Mouse (Mus musculus) midbrain, embryonic 11.5 days (tissue): ENCODE results near the gene Gm15262. TPM values are rescaled to one million over a fixed set of nuclear protein-coding genes. Genes with fewer than 3 reads are reported as not detected.
A peak's percentile ranks its signal among the peaks of the same experiment; 100 is the strongest.
"Not testable (repeated sequence)": the region's sequence is repeated elsewhere in the genome, so short reads cannot be mapped to it uniquely, and the experiment has no call there.

Source experiments
- ATAC-seq: fragments of 200-750 bp; cut with Nextera tagmentation; 2 replicates; pipeline ENCODE4 v1.8.0; 2017; ENCODE audit warnings: moderate TSS enrichment, moderate library complexity; ENCODE audit not compliant: low FRiP score
- DNase-seq: peaks from one replicate; pipeline ENCODE4 v3.0.0; 2015; ENCODE audit warnings: low spot score; ENCODE audit errors: missing footprints
- H3K27ac ChIP-seq: fragments of 300-500 bp; sonication (generic); 2 replicates; pipeline ENCODE4 v1.5.1; 2014; ENCODE audit warnings: low read depth, low read length
- H3K27me3 ChIP-seq: fragments of 300-500 bp; sonication (generic); 2 replicates; pipeline ENCODE4 v1.6.1; 2014; ENCODE audit warnings: mild to moderate bottlenecking, low read length, moderate library complexity, mixed read lengths; ENCODE audit not compliant: control insufficient read depth, insufficient read depth
- H3K36me3 ChIP-seq: fragments of 300-500 bp; sonication (generic); 2 replicates; pipeline ENCODE4 v1.6.1; 2014; ENCODE audit warnings: mild to moderate bottlenecking, low read length, moderate library complexity, mixed read lengths; ENCODE audit not compliant: control insufficient read depth, insufficient read depth
- H3K4me1 ChIP-seq: fragments of 300-500 bp; sonication (generic); 2 replicates; pipeline ENCODE4 v1.6.1; 2014; ENCODE audit warnings: low read length; ENCODE audit not compliant: control insufficient read depth, insufficient read depth
- H3K4me2 ChIP-seq: fragments of 300-500 bp; sonication (generic); 2 replicates; pipeline ENCODE4 v1.6.1; 2014; ENCODE audit warnings: mild to moderate bottlenecking, moderate library complexity
- H3K4me3 ChIP-seq: fragments of 300-500 bp; sonication (generic); 2 replicates; pipeline ENCODE4 v1.5.1; 2014; ENCODE audit warnings: low read depth, low read length
- H3K9ac ChIP-seq: fragments of 300-500 bp; sonication (generic); 2 replicates; pipeline ENCODE4 v1.6.1; 2014; ENCODE audit warnings: low read length
- H3K9me3 ChIP-seq: fragments of 300-500 bp; sonication (generic); 2 replicates; pipeline ENCODE4 v1.6.1; 2016; ENCODE audit warnings: low read length; ENCODE audit not compliant: control insufficient read depth
- WGBS: fragments of 180-500 bp; shearing (Covaris S2); extraction: QIAGEN DNeasy Blood & Tissue Kit; methylation state at CpG from one replicate; pipeline ENCODE4 v1.1.7; 2014; 5-methylcytosine and 5-hydroxymethylcytosine counted together
- polyA plus RNA-seq: library from polyadenylated mRNA; unstranded; fragments of >200 nt; fragmentation: Nextera tagmentation; extraction: Ambion mirVana; gene quantifications from 2 replicates; pipeline ENCODE4 v1.2.1, GENCODE M21; 2014

The Gm15262 gene
- polyA plus RNA-seq = not detected in 2 replicates

DNA sequence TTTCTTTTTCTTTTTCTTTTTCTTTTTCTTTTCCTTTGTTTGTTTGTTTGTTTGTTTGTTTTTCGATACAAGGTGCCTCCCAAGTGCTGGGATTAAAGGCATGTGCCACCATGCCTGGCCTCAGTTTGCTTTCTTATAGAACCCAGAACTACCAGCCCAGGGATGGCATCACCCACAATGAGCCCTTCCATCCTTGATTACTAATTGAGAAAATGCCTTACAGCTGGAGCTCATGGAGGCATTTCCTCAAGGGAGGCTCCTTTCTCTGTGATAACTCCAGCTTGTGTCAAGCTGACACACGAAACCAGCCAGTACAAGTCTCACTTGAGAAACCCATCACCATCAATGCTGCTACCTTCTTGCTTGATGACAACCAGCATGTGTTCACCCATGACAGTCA is at the start of gene Gm15262:
Gene Gm15262, plus strand, starts transcription at position 301 of the 400 bp plus-strand sequence.
- not testable (repeated sequence) for H3K27ac ChIP-seq, H3K4me1 ChIP-seq, H3K4me2 ChIP-seq, H3K9me3 ChIP-seq, H3K9ac ChIP-seq, ATAC-seq, H3K27me3 ChIP-seq, H3K36me3 ChIP-seq, H3K4me3 ChIP-seq, DNase-seq
- 78% methylated on average over 2 of the region's 2 CpGs for WGBS

DNA sequence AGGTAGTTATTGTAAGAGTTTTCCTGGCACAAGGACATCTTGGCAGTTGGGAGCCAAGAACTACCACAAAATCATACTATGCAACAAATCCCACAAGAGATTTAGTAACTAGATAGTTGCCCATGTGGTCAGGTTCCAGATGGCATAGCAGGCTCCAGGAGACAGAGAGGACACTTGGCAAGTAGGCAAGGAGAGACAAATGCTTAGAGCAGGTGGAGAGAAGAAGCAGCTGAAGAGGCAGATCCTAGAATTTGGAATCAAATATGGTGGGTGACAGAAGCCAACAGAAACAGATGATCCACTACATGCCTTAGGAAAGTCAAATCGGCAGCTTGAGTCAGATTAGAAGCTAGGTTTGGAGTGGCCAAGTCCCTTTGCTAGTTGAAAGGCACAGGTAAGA is 20.9 kb downstream of the Gm15262 start:
- Histone ChIP-seq H3K27ac (no peak overlapping the region), H3K36me3 (no peaks in the 10 kb centered on the region), H3K27me3 (peaks cover 4% of the 10 kb centered on the region; the same call in 1 of the 2 replicates), H3K4me3 (no peak overlapping the region), H3K4me1 (no peaks in the 10 kb centered on the region), H3K9me3 (no peaks in the 10 kb centered on the region), H3K9ac (no peak overlapping the region), H3K4me2 (no peak overlapping the region)
- ATAC-seq = no peak
- 91% methylated on average over 1 of the region's 1 CpGs for WGBS
- DNase-seq = no peak

DNA sequence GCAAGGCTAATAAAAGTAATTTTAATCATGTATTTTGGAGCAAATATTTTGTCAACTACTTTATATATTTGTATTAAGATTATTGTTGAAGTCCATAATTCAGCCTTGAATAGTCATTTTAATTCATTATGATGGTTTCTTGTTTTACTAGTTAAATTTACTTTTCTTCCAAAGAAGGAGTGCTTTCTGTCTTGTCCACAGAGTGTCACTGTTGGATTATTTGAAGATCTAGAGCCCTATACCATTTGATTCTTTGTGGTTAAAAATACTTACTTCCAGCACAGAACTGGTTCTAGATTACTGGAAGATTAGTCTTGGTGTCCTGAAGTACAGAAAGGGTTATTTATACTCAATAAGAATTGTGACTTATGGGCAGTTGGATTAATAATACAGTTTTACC is 29.2 kb downstream of the Gm15262 start:
- DNase-seq = no peak
- no peak overlapping the region for H3K9ac ChIP-seq

DNA sequence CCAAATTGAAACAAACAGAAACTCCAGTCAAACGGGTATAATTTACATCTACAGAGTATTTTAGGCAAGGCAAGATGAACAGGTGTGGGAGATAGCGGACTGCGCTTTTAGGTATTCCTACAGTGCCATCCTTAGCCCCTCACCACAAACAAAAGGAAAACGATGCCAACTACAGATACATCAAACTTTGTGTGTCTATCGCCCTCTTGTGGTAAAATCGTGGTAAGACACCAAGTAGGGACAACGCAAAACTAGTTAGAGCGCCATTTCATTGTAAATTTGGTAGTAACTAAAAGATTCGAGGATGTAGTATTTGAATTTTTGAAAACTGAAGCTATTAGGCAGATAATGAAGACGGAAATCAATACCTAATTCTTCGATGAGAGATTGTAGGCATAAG is 83.7 kb downstream of the Gm15262 start:
- no peaks in the 10 kb centered on the region for H3K4me1 ChIP-seq
- no peak for ATAC-seq
- H3K4me3 ChIP-seq = no peak overlapping the region
- H3K4me2 ChIP-seq = no peak overlapping the region
- 45% methylated on average over 11 of the region's 11 CpGs for WGBS
- peaks cover 11% of the 10 kb centered on the region; the same call in 1 of the 2 replicates for H3K27me3 ChIP-seq
- H3K9me3 ChIP-seq = no peaks in the 10 kb centered on the region
- peak; percentile 88 for DNase-seq
- no peak overlapping the region for H3K9ac ChIP-seq
- no peak overlapping the region for H3K27ac ChIP-seq
- H3K36me3 ChIP-seq = no peaks in the 10 kb centered on the region

More for the DNA sequence above, 29.2 kb downstream of the Gm15262 start:
- ATAC-seq = no peak
- Histone ChIP-seq H3K27ac (no peak overlapping the region), H3K4me3 (no peak overlapping the region), H3K36me3 (no peaks in the 10 kb centered on the region), H3K27me3 (no peaks in the 10 kb centered on the region; the same call in 1 of the 2 replicates), H3K4me2 (no peak overlapping the region), H3K9me3 (no peaks in the 10 kb centered on the region), H3K4me1 (no peaks in the 10 kb centered on the region)

DNA sequence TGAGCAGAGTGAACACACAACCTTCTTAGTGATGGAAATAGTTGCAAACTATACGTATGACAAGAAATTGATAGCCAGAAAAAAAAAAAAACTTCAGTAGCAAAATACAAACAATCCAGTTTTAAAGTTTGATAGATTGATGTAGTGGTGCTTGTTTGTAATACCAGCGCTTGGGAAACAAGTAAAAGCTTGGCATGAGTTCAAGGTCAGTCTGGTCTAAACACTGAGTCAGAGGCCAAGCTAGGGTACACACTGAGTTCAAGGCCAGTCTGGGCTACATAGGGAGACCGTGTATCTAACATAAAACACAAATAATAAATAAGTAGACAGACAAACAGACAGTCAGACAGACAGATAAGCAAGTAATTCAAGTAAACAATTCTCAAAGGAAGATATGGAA is 84.2 kb downstream of the Gm15262 start:
- H3K4me3 ChIP-seq = no peak overlapping the region
- no peaks in the 10 kb centered on the region for H3K9me3 ChIP-seq
- 74% methylated on average over 3 of the region's 3 CpGs for WGBS
- no peaks in the 10 kb centered on the region for H3K36me3 ChIP-seq
- H3K4me1 ChIP-seq = no peaks in the 10 kb centered on the region
- H3K27ac ChIP-seq = no peak overlapping the region
- DNase-seq = no peak
- ATAC-seq = no peak
- no peak overlapping the region for H3K4me2 ChIP-seq
- H3K9ac ChIP-seq = no peak overlapping the region
- peaks cover 8% of the 10 kb centered on the region; the same call in 1 of the 2 replicates for H3K27me3 ChIP-seq

DNA sequence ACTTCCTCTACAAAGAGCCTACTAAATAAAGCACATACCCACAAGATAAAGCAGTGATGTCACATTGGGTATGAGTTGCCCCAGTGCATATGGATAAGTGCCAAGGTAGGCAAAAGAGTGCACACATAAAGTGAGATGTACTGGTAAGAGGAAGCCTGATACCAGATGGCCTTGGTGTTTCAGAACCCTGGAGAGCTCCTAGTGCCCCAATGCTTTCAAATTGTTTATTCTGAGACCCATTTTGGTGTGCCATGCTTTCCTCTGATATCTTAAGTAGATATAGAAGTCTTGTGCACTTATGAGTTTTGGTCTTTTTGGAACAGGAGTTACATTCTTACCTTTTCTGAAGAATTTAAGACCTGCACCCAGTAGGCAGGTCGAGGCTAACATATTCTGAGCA is 88.3 kb downstream of the Gm15262 start:
- H3K27ac ChIP-seq = no peak overlapping the region
- H3K4me3 ChIP-seq = no peak overlapping the region
- H3K4me2 ChIP-seq = no peak overlapping the region
- H3K36me3 ChIP-seq = no peaks in the 10 kb centered on the region
- no peaks in the 10 kb centered on the region for H3K4me1 ChIP-seq
- H3K27me3 ChIP-seq = peaks cover 8% of the 10 kb centered on the region; the same call in 1 of the 2 replicates
- no peaks in the 10 kb centered on the region for H3K9me3 ChIP-seq
- WGBS = 64% methylated on average over 1 of the region's 1 CpGs
- ATAC-seq (no peak), DNase-seq (no peak)
- no peak overlapping the region for H3K9ac ChIP-seq

DNA sequence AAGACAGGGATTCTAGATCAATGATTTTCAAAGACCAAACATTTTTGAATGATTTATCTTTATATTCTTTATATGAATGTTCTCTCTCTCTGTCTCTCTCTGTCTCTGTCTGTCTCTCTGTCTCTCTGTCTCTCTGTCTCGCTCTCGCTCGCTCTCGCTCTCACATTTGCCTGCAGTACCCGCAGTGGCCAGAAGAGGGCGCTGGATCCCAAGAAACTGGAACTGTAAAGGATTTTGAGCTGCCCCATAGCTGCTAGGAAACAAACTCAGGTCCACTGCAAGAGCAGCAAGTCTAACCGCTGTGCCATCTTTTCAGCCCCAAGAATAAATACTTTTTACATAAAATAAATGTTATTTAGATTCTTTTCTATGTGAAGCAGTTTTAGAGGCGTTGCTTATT is 98.5 kb downstream of the Gm15262 start:
- 37% methylated on average over 8 of the region's 8 CpGs for WGBS
- Histone ChIP-seq H3K4me1 (no peaks in the 10 kb centered on the region), H3K36me3 (no peaks in the 10 kb centered on the region), H3K9me3 (no peaks in the 10 kb centered on the region), H3K9ac (no peak overlapping the region), H3K27ac (no peak overlapping the region), H3K4me2 (no peak overlapping the region), H3K27me3 (no peaks in the 10 kb centered on the region), H3K4me3 (no peak overlapping the region)
- DNase-seq = peak; percentile 88
- ATAC-seq = no peak

DNA sequence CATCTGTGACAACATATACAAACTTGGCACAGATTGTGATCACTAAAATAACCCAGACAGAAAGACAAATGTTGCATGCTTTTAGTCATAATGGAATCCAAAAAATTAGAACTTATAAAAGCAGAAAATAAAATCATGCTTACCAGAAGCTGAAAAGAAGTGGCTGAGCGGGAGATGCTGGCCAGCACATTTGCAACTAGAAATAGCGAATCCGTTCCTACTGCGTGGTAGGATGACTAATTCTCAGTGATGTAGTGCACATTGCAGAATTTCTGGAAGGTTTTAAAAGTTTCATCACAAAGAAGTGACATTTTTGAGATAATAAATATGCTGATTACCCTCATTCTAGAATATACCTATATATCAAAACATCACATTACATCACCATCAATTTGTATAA is 100.7 kb downstream of the Gm15262 start:
- no peak overlapping the region for H3K9ac ChIP-seq
- no peak for DNase-seq
- no peaks in the 10 kb centered on the region for H3K36me3 ChIP-seq
- H3K27me3 ChIP-seq = no peaks in the 10 kb centered on the region
- no peak overlapping the region for H3K4me2 ChIP-seq
- 87% methylated on average over 4 of the region's 4 CpGs for WGBS
- no peaks in the 10 kb centered on the region for H3K9me3 ChIP-seq
- no peak overlapping the region for H3K27ac ChIP-seq
- H3K4me1 ChIP-seq = no peaks in the 10 kb centered on the region
- ATAC-seq = no peak
- no peak overlapping the region for H3K4me3 ChIP-seq

DNA sequence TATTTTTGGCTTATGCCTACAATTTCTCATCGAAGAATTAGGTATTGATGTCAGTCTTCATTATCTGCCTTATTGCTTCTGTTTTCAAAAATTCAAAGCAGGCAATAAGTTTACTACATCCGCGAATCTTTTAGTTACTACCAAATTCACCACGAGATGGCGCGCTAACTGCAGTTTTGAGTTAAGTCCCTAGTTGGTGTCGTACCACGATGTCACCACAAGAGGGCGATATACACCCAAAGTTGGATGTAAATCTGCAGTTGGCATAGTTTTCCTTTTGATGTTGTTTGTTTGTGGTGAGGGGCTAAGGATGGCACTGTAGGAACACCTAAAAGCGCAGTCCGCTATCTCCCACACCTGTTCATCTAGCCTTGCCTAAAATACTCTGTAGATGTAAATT is 111.9 kb downstream of the Gm15262 start:
- WGBS = 18% methylated on average over 11 of the region's 11 CpGs
- no peak for ATAC-seq

GRCm38 (mm10) chrX:161411151-161411550 is 123.9 kb downstream of the Gm15262 start:
- WGBS = 79% methylated on average over 1 of the region's 1 CpGs
- no peaks in the 10 kb centered on the region for H3K36me3 ChIP-seq
- no peak overlapping the region for H3K9ac ChIP-seq
- DNase-seq (no peak), ATAC-seq (no peak)
- no peaks in the 10 kb centered on the region for H3K4me1 ChIP-seq
- H3K27ac ChIP-seq = no peak overlapping the region
- H3K27me3 ChIP-seq = no peaks in the 10 kb centered on the region; the same call in 1 of the 2 replicates
- H3K4me3 ChIP-seq = no peak overlapping the region
- H3K4me2 ChIP-seq = no peak overlapping the region
- no peaks in the 10 kb centered on the region for H3K9me3 ChIP-seq

More for the DNA sequence above, 111.9 kb downstream of the Gm15262 start:
- no peak overlapping the region for H3K9ac ChIP-seq
- no peak overlapping the region for H3K4me3 ChIP-seq
- no peak overlapping the region for H3K4me2 ChIP-seq
- no peak overlapping the region for H3K27ac ChIP-seq
- DNase-seq = peak; percentile 98
- H3K36me3 ChIP-seq = no peaks in the 10 kb centered on the region
- H3K4me1 ChIP-seq = no peaks in the 10 kb centered on the region
- no peaks in the 10 kb centered on the region for H3K9me3 ChIP-seq
- no peaks in the 10 kb centered on the region for H3K27me3 ChIP-seq
